Mouse (Mus musculus) lung, embryonic 16.5 days (tissue): Measurements from ENCODE around the gene Gprc5d. TPM values are rescaled to one million over a fixed set of nuclear protein-coding genes. Genes with fewer than 3 reads are reported as not detected.

Source experiments
- ATAC-seq: fragments of 200-750 bp; cut with Nextera tagmentation; 2 replicates; pipeline ENCODE4 v1.8.0; 2017; ENCODE audit warnings: low read depth, mild to moderate bottlenecking, moderate library complexity
- H3K27ac ChIP-seq: fragments of 300-500 bp; sonication (generic); 2 replicates; pipeline ENCODE4 v1.5.1; 2014; ENCODE audit warnings: mild to moderate bottlenecking, control low read depth, low read length
- H3K27me3 ChIP-seq: fragments of 300-500 bp; sonication (generic); 2 replicates; pipeline ENCODE4 v1.6.1; 2014; ENCODE audit warnings: low read depth, low read length, mixed read lengths; ENCODE audit not compliant: control insufficient read depth, insufficient read depth
- H3K36me3 ChIP-seq: fragments of 300-500 bp; sonication (generic); 2 replicates; pipeline ENCODE4 v1.6.1; 2014; ENCODE audit warnings: low read length; ENCODE audit not compliant: control insufficient read depth, insufficient read depth
- H3K4me1 ChIP-seq: fragments of 300-500 bp; sonication (generic); replicated peaks from 2 replicates; pipeline ENCODE4 v1.6.1; 2014; ENCODE audit warnings: low read length, mixed read lengths; ENCODE audit not compliant: control insufficient read depth, insufficient read depth
- H3K4me2 ChIP-seq: fragments of 300-500 bp; sonication (generic); 2 replicates; pipeline ENCODE4 v1.6.1; 2014; ENCODE audit warnings: low read depth, low read length, control low read depth
- H3K4me3 ChIP-seq: fragments of 300-500 bp; sonication (generic); 2 replicates; pipeline ENCODE4 v1.5.1; 2014; ENCODE audit warnings: mild to moderate bottlenecking, low read length, control low read depth
- H3K9ac ChIP-seq: fragments of 300-500 bp; sonication (generic); 2 replicates; pipeline ENCODE4 v1.6.1; 2014; ENCODE audit warnings: low read length, control low read depth
- H3K9me3 ChIP-seq: fragments of 300-500 bp; sonication (generic); 2 replicates; pipeline ENCODE4 v1.6.1; 2016; ENCODE audit warnings: low read length; ENCODE audit not compliant: control insufficient read depth
- WGBS: fragments of 180-500 bp; shearing (Covaris S2); extraction: QIAGEN DNeasy Blood & Tissue Kit; methylation state at CpG from one replicate; pipeline ENCODE4 v1.1.7; 2014; 5-methylcytosine and 5-hydroxymethylcytosine counted together
- polyA plus RNA-seq: library from polyadenylated mRNA; unstranded; fragments of >200 nt; fragmentation: Nextera tagmentation; extraction: Ambion mirVana; gene quantifications from 2 replicates; pipeline ENCODE4 v1.2.1, GENCODE M21; 2015

The Gprc5d gene
- polyA plus RNA-seq, 1 experiment from 2014 or later, result not detected

GRCm38 (mm10) chr6:135066795-135067445, 51.2 kb downstream of the Gprc5d start:
- H3K4me2 ChIP-seq, result peak overlapping the region; percentile 75
- peak overlapping the region; percentile 59 for H3K4me3 ChIP-seq
- ATAC-seq, result peak; percentile 48
- WGBS, result 43% methylated on average over 6 of the region's 6 CpGs
- peak overlapping the region; percentile 90 for H3K27ac ChIP-seq
- no peaks in the 10 kb centered on the region for H3K9me3 ChIP-seq
- H3K9ac ChIP-seq, result peak overlapping the region; percentile 74
- peaks cover 6% of the 10 kb centered on the region for H3K4me1 ChIP-seq
- H3K27me3 ChIP-seq, result no peaks in the 10 kb centered on the region
- H3K36me3 ChIP-seq, result no peaks in the 10 kb centered on the region

GRCm38 (mm10) chr6:135065236-135065957, 52.7 kb downstream of the Gprc5d start, which contains the start of gene Gprc5a:
Gene Gprc5a, plus strand, starts transcription at chr6:135065651.
- peak; percentile 84 for ATAC-seq
- under 1% methylated on average over 44 of the region's 44 CpGs for WGBS
- Histone ChIP-seq H3K27ac (peak within 1 kb of the TSS; percentile 90), H3K4me3 (peak within 1 kb of the TSS; percentile 59), H3K27me3 (no peaks in the 10 kb centered on the region), H3K36me3 (no peaks in the 10 kb centered on the region), H3K4me1 (peaks cover 6% of the 10 kb centered on the region), H3K9me3 (no peaks in the 10 kb centered on the region), H3K9ac (peak within 1 kb of the TSS; percentile 74), H3K4me2 (peak within 1 kb of the TSS; percentile 75)

- peak overlapping the region; percentile 74; the same call in 1 of the 2 replicates for H3K9ac ChIP-seq
- no peaks in the 10 kb centered on the region for H3K36me3 ChIP-seq
- no peaks in the 10 kb centered on the region for H3K27me3 ChIP-seq
- H3K4me2 ChIP-seq, result peak overlapping the region; percentile 75
- WGBS, result 62% methylated on average over 12 of the region's 12 CpGs
- peaks cover 6% of the 10 kb centered on the region for H3K4me1 ChIP-seq
- peak overlapping the region; percentile 80 for H3K27ac ChIP-seq
- no peaks in the 10 kb centered on the region for H3K9me3 ChIP-seq
- no peak overlapping the region; the same call in 1 of the 2 replicates for H3K4me3 ChIP-seq
- no peak for ATAC-seq
These were observed 53.5 kb downstream of the Gprc5d start for GRCm38 (mm10) chr6:135064621-135065020.

GRCm38 (mm10) chr6:135060728-135061127, 57.4 kb downstream of the Gprc5d start:
- Histone ChIP-seq H3K4me2 (no peak overlapping the region), H3K4me3 (no peak overlapping the region), H3K4me1 (peaks cover 6% of the 10 kb centered on the region), H3K9ac (no peak overlapping the region), H3K27ac (no peak overlapping the region), H3K9me3 (no peaks in the 10 kb centered on the region), H3K36me3 (no peaks in the 10 kb centered on the region), H3K27me3 (no peaks in the 10 kb centered on the region)
- WGBS, result 91% methylated on average over 4 of the region's 4 CpGs
- ATAC-seq, result no peak

Other genes with a start within 250 kb of the Gprc5d start
- gene Gpr19, start 219.7 kb downstream of the Gprc5d start, polyA plus RNA-seq, result 10.4 and 11.7 TPM in 2 replicates
- gene Cdkn1b, start 197.9 kb downstream of the Gprc5d start, polyA plus RNA-seq, result 20.0 and 21.7 TPM in 2 replicates
- 1.8 and 1.9 TPM in 2 replicates for gene Apold1, start 136.6 kb downstream of the Gprc5d start, polyA plus RNA-seq
- gene Ddx47, start 106.7 kb downstream of the Gprc5d start, polyA plus RNA-seq, result 123 and 131 TPM in 2 replicates
- 133 and 162 TPM in 2 replicates for gene Gprc5a, start 52.6 kb downstream of the Gprc5d start, polyA plus RNA-seq
- gene Fam234b, start 79.7 kb upstream of the Gprc5d start, polyA plus RNA-seq, result 22.8 and 26.0 TPM in 2 replicates
- gene Hebp1, start 79.7 kb upstream of the Gprc5d start, polyA plus RNA-seq, result 11.4 and 18.4 TPM in 2 replicates
- gene Gsg1, start 136.1 kb upstream of the Gprc5d start, polyA plus RNA-seq, result 7.0 and 7.6 TPM in 2 replicates
- 0.15 and 0.49 TPM in 2 replicates for gene Pbp2, start 192.1 kb upstream of the Gprc5d start, polyA plus RNA-seq
- gene Emp1, start 244.3 kb upstream of the Gprc5d start, polyA plus RNA-seq, result 114 TPM in 2 replicates